Mouse (Mus musculus) midbrain, embryonic 10.5 days (tissue): Measurements from ENCODE around the gene Chst3. TPM values are rescaled to one million over a fixed set of nuclear protein-coding genes. Genes with fewer than 3 reads are reported as not detected.

Experiments used
- DNase-seq: peaks from one replicate; pipeline ENCODE4 v3.0.0-alpha.2; 2017; ENCODE audit warnings: low spot score
- H3K27ac ChIP-seq: fragments of 300-500 bp; sonication (generic); replicated peaks from 2 replicates; pipeline ENCODE4 v1.5.1; 2016; ENCODE audit warnings: mild to moderate bottlenecking
- H3K27me3 ChIP-seq: fragments of 300-500 bp; sonication (generic); 2 replicates; pipeline ENCODE4 v1.6.1; 2016; ENCODE audit warnings: low read depth, mild to moderate bottlenecking; ENCODE audit not compliant: poor library complexity, severe bottlenecking
- H3K36me3 ChIP-seq: fragments of 300-500 bp; sonication (generic); 2 replicates; pipeline ENCODE4 v1.6.1; 2016; ENCODE audit warnings: mild to moderate bottlenecking, moderate library complexity
- H3K4me1 ChIP-seq: fragments of 300-500 bp; sonication (generic); 2 replicates; pipeline ENCODE4 v1.6.1; 2016
- H3K4me3 ChIP-seq: fragments of 300-500 bp; sonication (generic); 2 replicates; pipeline ENCODE4 v1.5.1; 2016; ENCODE audit warnings: mild to moderate bottlenecking, moderate library complexity
- H3K9me3 ChIP-seq: fragments of 300-500 bp; sonication (generic); replicated peaks from 2 replicates; pipeline ENCODE4 v1.6.1; 2016; ENCODE audit warnings: mild to moderate bottlenecking
- whole genome bisulfite sequencing: fragments of 180-500 bp; shearing (Covaris S2); methylation state at CpG from one replicate; pipeline ENCODE4 v1.1.7; 2016; 5-methylcytosine and 5-hydroxymethylcytosine counted together
- polyA plus RNA-seq: library from polyadenylated mRNA; unstranded; fragments of >200 nt; fragmentation: Nextera tagmentation; extraction: Ambion mirVana; gene quantifications from 2 replicates; pipeline ENCODE4 v1.2.1, GENCODE M21; 2016

The Chst3 gene
- polyA plus RNA-seq = 2.0 and 2.5 TPM in 2 replicates

- H3K27ac ChIP-seq = peak within 1 kb of the TSS; percentile 93
- peaks cover 45% of the 10 kb centered on the region for H3K27me3 ChIP-seq
- no peaks in the 10 kb centered on the region for H3K36me3 ChIP-seq
- peak; percentile 77 for DNase-seq
- H3K4me1 ChIP-seq = peaks cover 38% of the 10 kb centered on the region
- H3K4me3 ChIP-seq = peak within 1 kb of the TSS; percentile 92
- WGBS = under 1% methylated on average over 82 of the region's 83 CpGs
- no peaks in the 10 kb centered on the region for H3K9me3 ChIP-seq
These were observed at the start of gene Chst3 for GRCm38 (mm10) chr10:60218591-60219499. Gene Chst3, minus strand, starts transcription at chr10:60219260.

GRCm38 (mm10) chr10:60268738-60269137 is 49.7 kb upstream of the Chst3 start:
- Histone ChIP-seq H3K4me1 (0 out of 2 replicates have a peak, but pooled peaks cover 6% of the 10 kb centered on the region), H3K27ac (no peak overlapping the region), H3K27me3 (no peaks in the 10 kb centered on the region), H3K9me3 (no peaks in the 10 kb centered on the region), H3K4me3 (no peak overlapping the region), H3K36me3 (no peaks in the 10 kb centered on the region)
- 94% methylated on average over 10 of the region's 11 CpGs for WGBS
- no peak for DNase-seq

- no peaks in the 10 kb centered on the region for H3K9me3 ChIP-seq
- WGBS = 93% methylated on average over 8 of the region's 8 CpGs
- no peak overlapping the region for H3K4me3 ChIP-seq
These were observed 47.9 kb upstream of the Chst3 start for GRCm38 (mm10) chr10:60266842-60267401.

GRCm38 (mm10) chr10:60265252-60265651 is 46.2 kb upstream of the Chst3 start:
- peaks cover 11% of the 10 kb centered on the region; the same call in 1 of the 2 replicates for H3K4me1 ChIP-seq
- no peaks in the 10 kb centered on the region for H3K9me3 ChIP-seq
- no peaks in the 10 kb centered on the region for H3K36me3 ChIP-seq
- no peaks in the 10 kb centered on the region for H3K27me3 ChIP-seq
- no peak for DNase-seq
- 87% methylated on average over 10 of the region's 10 CpGs for WGBS
- H3K4me3 ChIP-seq = no peak overlapping the region
- H3K27ac ChIP-seq = no peak overlapping the region

More at GRCm38 (mm10) chr10:60266842-60267401, 47.9 kb upstream of the Chst3 start:
- Histone ChIP-seq H3K27me3 (no peaks in the 10 kb centered on the region), H3K4me1 (peaks cover 6% of the 10 kb centered on the region; the same call in 1 of the 2 replicates), H3K36me3 (no peaks in the 10 kb centered on the region), H3K27ac (no peak overlapping the region)
- DNase-seq = no peak

GRCm38 (mm10) chr10:60263351-60263750 is 44.3 kb upstream of the Chst3 start:
- Histone ChIP-seq H3K4me3 (no peak overlapping the region), H3K4me1 (peaks cover 6% of the 10 kb centered on the region; the same call in 1 of the 2 replicates), H3K36me3 (no peaks in the 10 kb centered on the region), H3K27me3 (no peaks in the 10 kb centered on the region), H3K27ac (no peak overlapping the region), H3K9me3 (no peaks in the 10 kb centered on the region)
- 85% methylated on average over 7 of the region's 7 CpGs for WGBS
- no peak for DNase-seq

- DNase-seq = no peak
- Histone ChIP-seq H3K9me3 (no peaks in the 10 kb centered on the region), H3K36me3 (no peaks in the 10 kb centered on the region), H3K4me3 (no peak overlapping the region), H3K4me1 (peaks cover 6% of the 10 kb centered on the region; the same call in 1 of the 2 replicates), H3K27ac (peak overlapping the region; percentile 46; the same call in 1 of the 2 replicates), H3K27me3 (no peaks in the 10 kb centered on the region)
- WGBS = 87% methylated on average over 3 of the region's 3 CpGs
These were observed 43.3 kb upstream of the Chst3 start for GRCm38 (mm10) chr10:60262386-60262785.

GRCm38 (mm10) chr10:60261530-60261929 is 42.5 kb upstream of the Chst3 start:
- Histone ChIP-seq H3K4me1 (peaks cover 6% of the 10 kb centered on the region; the same call in 1 of the 2 replicates), H3K27me3 (no peaks in the 10 kb centered on the region), H3K4me3 (no peak overlapping the region), H3K9me3 (no peaks in the 10 kb centered on the region), H3K36me3 (no peaks in the 10 kb centered on the region), H3K27ac (0 out of 2 replicates have a peak overlapping the region, but pooled peaks have one; percentile 13)
- 28% methylated on average over 5 of the region's 5 CpGs for WGBS
- no peak for DNase-seq

- Histone ChIP-seq H3K36me3 (no peaks in the 10 kb centered on the region), H3K27me3 (no peaks in the 10 kb centered on the region), H3K9me3 (no peaks in the 10 kb centered on the region), H3K27ac (0 out of 2 replicates have a peak overlapping the region, but pooled peaks have one; percentile 13), H3K4me1 (peaks cover 6% of the 10 kb centered on the region; the same call in 1 of the 2 replicates), H3K4me3 (no peak overlapping the region)
- no peak for DNase-seq
- WGBS = 91% methylated on average over 5 of the region's 5 CpGs
These were observed 41.7 kb upstream of the Chst3 start for GRCm38 (mm10) chr10:60260557-60261294.

GRCm38 (mm10) chr10:60257261-60257825 is 38.3 kb upstream of the Chst3 start:
- Histone ChIP-seq H3K36me3 (no peaks in the 10 kb centered on the region), H3K27ac (no peak overlapping the region), H3K9me3 (no peaks in the 10 kb centered on the region), H3K4me1 (peaks cover 6% of the 10 kb centered on the region; the same call in 1 of the 2 replicates), H3K4me3 (no peak overlapping the region), H3K27me3 (no peaks in the 10 kb centered on the region)
- no peak for DNase-seq
- WGBS = 63% methylated on average over 16 of the region's 16 CpGs

GRCm38 (mm10) chr10:60256088-60256487 is 37.0 kb upstream of the Chst3 start:
- H3K4me1 ChIP-seq = no peaks in the 10 kb centered on the region
- H3K27ac ChIP-seq = no peak overlapping the region
- DNase-seq = no peak
- WGBS = 84% methylated on average over 6 of the region's 6 CpGs
- no peaks in the 10 kb centered on the region for H3K9me3 ChIP-seq
- no peak overlapping the region for H3K4me3 ChIP-seq
- no peaks in the 10 kb centered on the region for H3K36me3 ChIP-seq
- H3K27me3 ChIP-seq = no peaks in the 10 kb centered on the region

- WGBS = 67% methylated on average over 4 of the region's 4 CpGs
- Histone ChIP-seq H3K36me3 (no peaks in the 10 kb centered on the region), H3K4me3 (no peak overlapping the region), H3K27me3 (no peaks in the 10 kb centered on the region), H3K27ac (no peak overlapping the region), H3K9me3 (no peaks in the 10 kb centered on the region), H3K4me1 (no peaks in the 10 kb centered on the region)
- no peak for DNase-seq
These were observed 33.5 kb upstream of the Chst3 start for GRCm38 (mm10) chr10:60252606-60253005.

GRCm38 (mm10) chr10:60252187-60252586 is 33.1 kb upstream of the Chst3 start:
- Histone ChIP-seq H3K4me1 (no peaks in the 10 kb centered on the region), H3K27ac (no peak overlapping the region; the same call in 1 of the 2 replicates), H3K36me3 (no peaks in the 10 kb centered on the region), H3K27me3 (no peaks in the 10 kb centered on the region), H3K9me3 (no peaks in the 10 kb centered on the region), H3K4me3 (no peak overlapping the region)
- DNase-seq = no peak
- WGBS = 82% methylated on average over 4 of the region's 4 CpGs
